Mouse (Mus musculus) induced T-regulatory cell, adult 2 months (primary cell): Measurements from ENCODE around the gene Efhc1.
A peak's percentile ranks its signal among the peaks of the same experiment; 100 is the strongest.

ENCODE experiments used
- DNase-seq: peaks from one replicate; pipeline ENCODE4 v3.0.0-alpha.2; 2012; ENCODE audit warnings: low read depth

Gene Efhc1

GRCm38 (mm10) chr1:21007941-21008701 lies 56.7 kb downstream of the Efhc1 start:
- no peak for DNase-seq

- DNase-seq, result no peak
Measured at GRCm38 (mm10) chr1:21008891-21009290, 57.5 kb downstream of the Efhc1 start.

GRCm38 (mm10) chr1:21010282-21010800 lies 58.9 kb downstream of the Efhc1 start:
- DNase-seq, result no peak

- no peak for DNase-seq
Measured at GRCm38 (mm10) chr1:21014463-21014862, 63.0 kb downstream of the Efhc1 start.

GRCm38 (mm10) chr1:21023101-21023500 lies 71.7 kb downstream of the Efhc1 start:
- DNase-seq, result no peak

- DNase-seq, result peak; percentile 16
Measured at GRCm38 (mm10) chr1:21025203-21025602, 73.8 kb downstream of the Efhc1 start.

GRCm38 (mm10) chr1:21026534-21026933 lies 75.1 kb downstream of the Efhc1 start:
- no peak for DNase-seq

- DNase-seq, result peak; percentile 10
Measured at GRCm38 (mm10) chr1:21029000-21029399, 77.6 kb downstream of the Efhc1 start.

GRCm38 (mm10) chr1:21031650-21032049 lies 80.2 kb downstream of the Efhc1 start:
- DNase-seq, result no peak

GRCm38 (mm10) chr1:21033065-21033791 lies 81.8 kb downstream of the Efhc1 start:
- DNase-seq, result no peak

- no peak for DNase-seq
Measured at GRCm38 (mm10) chr1:21033792-21034119, 82.3 kb downstream of the Efhc1 start.

GRCm38 (mm10) chr1:21035878-21036277 lies 84.5 kb downstream of the Efhc1 start:
- no peak for DNase-seq

GRCm38 (mm10) chr1:21037881-21038601 lies 86.6 kb downstream of the Efhc1 start:
- no peak for DNase-seq

- DNase-seq, result no peak
Measured at GRCm38 (mm10) chr1:21039564-21039963, 88.1 kb downstream of the Efhc1 start.

GRCm38 (mm10) chr1:21040173-21040572 lies 88.7 kb downstream of the Efhc1 start:
- DNase-seq, result no peak
